Mouse (Mus musculus) spleen, postnatal 36 days (tissue): ENCODE data around the gene Lekr1.
"Not testable (repeated sequence)": the region's sequence is repeated elsewhere in the genome, so short reads cannot be mapped to it uniquely, and the experiment has no call there.

ENCODE experiments used
- DNase-seq, 2 experiments: peaks; one replicate each; pipeline ENCODE4 v3.0.0; 2022; ENCODE audit warnings: low spot score in 2 of 2, mixed read lengths in 1 of 2

The Lekr1 gene

DNA sequence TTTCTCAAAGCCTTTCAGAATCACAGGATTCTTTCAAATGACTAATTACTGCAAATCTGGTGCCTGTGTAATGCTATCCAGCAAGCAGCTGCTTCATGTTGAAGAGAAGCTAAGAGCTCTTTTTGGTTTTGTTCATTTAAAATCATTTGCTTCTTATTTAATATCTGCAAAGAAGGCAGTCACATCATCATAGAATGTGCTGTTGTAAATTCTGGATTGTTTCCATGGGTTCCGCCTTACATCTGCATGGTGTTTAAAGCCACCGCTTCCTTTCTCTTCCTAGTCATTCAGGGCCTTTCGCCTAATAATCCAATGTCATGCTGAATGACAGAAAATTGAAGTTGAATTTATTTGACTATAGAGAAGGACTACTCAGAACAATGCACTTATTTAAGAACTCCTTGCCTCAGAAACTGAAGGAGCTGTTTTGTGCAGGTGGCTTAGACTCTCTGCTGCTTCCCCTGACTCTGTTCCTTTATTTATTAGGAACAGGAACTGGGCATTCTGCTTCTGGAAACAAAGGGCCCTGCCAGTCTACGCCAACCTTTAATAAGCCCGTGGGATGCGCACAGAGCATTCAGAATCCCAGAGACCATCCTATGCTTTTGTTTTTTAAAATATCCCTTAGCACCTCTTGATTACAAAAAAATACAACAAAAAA is 101.3 kb downstream of the Lekr1 start:
- no peak for DNase-seq

DNA sequence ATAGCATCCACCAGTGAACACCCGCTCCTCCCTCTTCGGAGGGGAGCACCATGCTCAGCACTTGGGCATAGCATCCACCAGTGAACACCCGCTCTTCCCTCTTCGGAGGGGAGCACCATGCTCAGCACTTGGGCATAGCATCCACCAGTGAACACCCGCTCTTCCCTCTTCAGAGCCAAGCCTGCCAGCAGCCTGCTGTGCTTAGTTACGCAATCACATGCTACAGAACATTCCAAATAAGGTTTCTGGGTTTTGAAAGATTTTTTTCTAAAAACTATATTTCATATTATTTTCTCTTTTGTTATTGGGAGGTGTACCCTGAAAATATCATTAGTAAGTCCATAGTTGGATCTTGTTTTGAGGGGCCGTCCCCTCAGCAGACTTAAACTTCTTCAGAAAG is 103.6 kb downstream of the Lekr1 start:
- not testable (repeated sequence) for DNase-seq

DNA sequence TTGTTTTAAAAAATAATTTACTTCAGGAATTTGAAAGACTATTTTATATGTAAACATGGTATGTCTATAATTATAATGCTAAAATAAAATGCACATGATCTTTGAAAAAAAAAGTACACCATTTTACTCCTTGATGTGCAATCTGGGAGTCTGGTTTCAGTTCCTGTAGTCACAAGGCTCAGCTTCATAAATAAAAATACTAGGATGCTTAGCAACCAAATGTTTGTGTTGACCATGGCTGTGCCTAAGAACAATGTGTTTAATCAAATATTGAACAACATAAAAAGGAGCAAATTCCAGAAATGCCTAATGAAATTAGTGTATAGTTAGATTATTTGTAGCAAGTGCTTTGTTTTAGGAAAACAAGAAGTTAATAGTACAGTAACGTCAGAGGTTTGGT is 107.9 kb downstream of the Lekr1 start:
- DNase-seq = no peak

DNA sequence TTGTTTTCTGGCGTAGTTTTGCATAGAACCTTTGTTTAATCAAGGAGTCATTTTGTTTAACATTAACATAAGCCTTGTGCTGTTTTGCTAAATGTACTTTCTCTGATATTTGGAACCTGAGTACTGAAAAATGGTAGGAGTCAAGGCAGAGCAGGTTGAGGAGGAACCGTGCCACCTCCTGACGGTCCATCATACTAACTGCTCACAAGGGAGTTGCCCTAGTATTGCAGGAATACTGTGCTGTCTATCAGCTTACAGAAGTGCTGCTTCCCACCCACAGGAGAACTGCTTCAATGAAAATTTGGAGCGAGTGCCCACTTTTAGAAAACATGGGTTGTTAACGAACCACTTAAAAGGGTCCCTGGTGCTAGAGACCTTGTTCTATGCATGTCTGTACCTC is 109.1 kb downstream of the Lekr1 start:
- DNase-seq = no peak

DNA sequence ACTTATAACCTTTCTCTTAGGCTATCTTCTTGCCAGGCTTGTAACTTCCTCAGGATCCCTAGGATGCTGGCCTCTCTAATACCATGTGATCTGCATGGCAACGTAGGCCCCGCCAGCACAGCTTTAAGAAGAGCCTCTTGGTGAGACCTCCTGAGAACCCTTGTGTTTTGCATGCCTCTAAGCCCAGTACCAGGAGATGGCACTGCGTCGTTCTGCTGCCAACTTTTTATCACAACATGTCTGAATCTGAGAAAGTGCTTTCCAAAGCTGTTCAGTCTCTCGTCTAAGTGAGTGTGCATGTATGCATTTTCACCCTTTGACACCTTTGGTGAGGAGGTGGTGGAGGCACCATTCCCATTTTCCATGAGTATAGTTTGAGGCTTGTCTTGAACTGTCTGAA is 116.2 kb downstream of the Lekr1 start:
- DNase-seq = no peak

DNA sequence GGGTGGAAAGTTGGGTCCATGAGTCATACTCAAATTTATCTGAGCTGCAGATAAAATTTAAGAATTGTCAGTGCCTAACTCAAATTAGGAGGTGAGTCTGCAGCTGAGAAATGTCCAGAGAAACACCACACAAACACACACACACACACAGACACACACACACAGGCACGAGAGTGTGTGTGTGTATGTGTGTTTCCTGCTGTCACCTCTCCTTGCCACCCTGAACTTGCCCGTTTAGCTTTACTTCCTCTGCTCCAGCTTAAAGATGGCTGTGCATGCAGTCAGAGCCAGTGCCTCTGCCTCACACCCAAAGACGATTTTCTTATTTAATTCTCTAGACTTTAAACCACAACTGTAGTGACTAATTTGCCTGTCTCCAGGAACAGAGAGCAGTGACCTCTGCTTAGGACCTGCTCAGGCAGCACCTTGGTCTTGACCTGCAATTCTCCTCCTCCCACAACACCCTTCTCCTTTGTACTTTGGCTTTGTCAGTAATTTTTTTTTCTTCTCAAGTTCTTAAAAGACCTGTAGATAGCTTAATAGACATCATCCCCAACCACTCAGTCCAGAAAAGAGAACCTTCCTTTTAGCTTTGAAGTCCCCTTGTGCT is 124.2 kb downstream of the Lekr1 start:
- no peak for DNase-seq

DNA sequence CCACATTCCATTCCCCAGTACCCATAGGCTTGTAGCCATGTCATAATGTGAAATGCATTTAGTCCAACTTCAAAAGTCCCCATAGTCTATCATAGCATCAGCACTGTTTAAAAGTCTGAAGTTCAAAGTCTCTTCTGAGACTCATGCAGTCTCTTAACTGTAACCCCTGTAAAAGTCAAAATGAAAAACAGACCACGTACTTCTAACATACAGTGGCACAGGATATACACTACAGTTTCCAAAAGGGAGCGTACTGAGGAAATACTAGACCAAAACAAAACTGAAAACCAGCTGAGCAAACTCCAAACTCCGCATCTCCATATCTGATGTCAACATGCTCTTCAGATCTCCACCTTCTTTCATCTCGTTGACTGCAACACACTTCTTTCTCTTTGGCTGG is 127.5 kb downstream of the Lekr1 start:
- no peak for DNase-seq

DNA sequence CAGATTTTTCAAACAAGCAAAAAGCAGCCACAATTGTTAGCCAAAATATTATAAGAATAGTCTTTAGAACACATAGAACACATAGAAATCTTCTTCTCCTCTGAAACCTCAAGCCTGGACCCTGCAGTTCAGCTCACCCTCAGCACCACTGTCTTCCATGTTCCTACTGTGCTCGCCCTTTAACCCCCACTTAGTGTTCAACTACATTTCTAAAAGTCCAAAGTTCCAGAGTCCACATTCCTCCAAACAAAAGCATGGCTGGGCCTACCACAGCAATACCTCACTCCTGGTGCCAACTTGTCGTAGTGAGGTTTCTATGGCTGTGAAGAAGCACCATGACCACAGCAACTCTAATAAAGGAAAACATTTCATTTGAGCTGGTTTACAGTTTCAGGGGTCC is 128.7 kb downstream of the Lekr1 start:
- no peak for DNase-seq

DNA sequence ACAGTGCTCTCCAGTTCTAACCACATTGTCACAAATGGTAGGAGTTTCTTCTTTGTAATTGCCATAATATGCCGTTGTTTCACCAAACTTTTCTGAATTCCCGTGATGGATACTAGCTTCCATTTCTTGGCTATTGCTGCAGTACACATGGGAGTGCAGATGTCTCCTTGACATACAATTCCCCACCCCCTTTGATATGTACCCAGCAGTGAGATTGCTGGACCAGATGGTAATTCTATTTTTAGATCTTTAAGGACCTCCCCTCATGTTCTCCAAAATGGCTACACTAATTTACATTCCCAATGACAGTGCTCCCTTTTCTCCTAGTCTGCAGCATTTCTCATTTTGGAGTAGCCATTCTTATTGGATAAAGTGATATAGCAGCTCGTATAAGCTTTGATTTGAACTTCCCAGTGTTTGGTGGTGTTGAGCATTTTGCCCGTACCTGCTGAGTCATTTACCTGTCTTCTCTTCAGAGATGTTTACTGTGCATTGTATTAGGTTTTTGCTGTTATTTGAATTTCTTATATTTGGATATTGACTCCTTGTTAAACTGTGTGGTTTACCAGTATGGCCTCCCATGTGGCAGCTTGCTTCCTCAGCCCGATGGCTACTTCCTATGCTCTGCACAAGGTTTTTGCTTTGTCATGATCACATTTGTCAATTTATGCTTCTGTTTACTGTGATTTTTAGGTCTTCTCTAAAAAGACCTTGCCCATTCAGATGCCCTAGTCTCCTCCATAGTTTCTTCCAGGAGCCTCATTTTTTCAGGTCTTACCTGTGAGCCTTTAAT is 131.5 kb downstream of the Lekr1 start:
- no peak for DNase-seq

DNA sequence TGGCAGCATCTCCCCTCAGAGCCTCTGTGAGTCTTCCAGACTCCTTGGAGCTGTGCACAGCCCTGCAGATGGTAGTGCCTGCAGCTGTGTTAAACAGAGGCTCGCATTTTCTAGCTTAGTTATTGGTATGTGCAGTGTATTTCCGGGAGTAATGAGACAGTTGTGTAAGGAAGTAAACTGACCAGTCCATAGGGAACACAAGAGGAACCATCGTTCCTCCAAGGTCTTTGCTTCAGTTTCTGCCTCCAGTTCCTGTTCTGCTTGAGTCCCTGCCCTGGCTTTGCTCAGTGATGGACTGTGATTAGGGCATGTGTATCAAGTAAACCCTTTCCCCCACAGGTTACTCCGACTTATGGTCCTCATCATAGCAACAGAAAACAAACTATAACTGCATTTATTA is 134.9 kb downstream of the Lekr1 start:
- DNase-seq = no peak

DNA sequence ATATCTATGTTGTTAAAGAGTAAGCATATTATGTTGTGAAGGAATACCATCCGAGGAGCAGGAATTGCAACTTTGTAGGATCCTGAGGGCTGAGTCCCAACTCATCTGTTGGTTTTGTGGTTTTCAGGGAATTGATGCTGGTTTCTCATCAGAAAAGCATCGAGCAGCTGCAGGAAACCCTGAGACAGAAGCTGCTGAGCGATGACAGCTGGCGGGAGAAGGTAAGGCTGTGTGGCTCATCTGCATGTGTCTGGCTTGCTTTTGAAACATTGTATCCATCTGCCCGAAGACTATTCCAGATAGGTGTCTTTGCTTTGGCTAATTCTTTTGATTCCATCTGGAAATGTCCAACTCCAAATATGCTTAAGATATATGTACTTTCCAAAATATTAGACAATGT is 136.2 kb downstream of the Lekr1 start:
- no peak for DNase-seq

DNA sequence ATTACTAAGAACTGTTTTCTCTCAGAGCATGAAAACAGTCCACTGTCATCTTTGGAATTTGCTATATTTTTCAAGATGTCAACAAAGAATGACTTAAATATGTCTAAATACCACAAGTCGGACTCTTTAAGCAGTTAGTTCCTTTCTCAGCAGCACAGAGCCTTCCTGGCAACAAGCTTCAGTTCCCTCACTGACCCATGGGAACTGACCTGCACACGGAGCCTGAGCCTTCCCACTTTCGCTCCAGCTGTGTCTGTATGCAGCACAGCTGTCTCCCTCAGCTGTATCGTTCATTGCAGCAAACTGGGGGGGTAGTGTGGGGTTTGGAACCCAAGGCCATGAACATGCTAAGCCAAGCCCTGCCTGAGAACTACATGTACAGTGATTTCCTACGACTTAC is 136.8 kb downstream of the Lekr1 start:
- no peak for DNase-seq

DNA sequence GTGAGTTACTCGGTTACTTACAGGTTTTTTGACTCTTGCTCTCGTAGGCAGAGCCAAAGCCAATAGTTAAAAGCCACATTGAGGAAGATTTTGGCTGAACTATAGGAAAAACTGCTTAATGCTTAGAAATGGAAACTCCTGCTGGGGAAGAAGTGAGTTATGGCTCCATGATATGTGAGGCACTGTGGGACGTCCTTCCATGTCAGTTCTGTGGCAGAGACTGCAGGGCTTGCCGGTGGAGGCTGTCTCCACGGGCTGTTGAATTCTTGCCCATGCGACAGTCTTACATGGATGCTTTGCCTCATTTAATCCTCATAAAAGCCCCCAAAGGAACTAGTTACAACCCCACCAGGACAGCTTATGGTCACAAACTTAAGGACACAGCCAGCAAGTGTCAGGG is 148.9 kb downstream of the Lekr1 start:
- DNase-seq = no peak

DNA sequence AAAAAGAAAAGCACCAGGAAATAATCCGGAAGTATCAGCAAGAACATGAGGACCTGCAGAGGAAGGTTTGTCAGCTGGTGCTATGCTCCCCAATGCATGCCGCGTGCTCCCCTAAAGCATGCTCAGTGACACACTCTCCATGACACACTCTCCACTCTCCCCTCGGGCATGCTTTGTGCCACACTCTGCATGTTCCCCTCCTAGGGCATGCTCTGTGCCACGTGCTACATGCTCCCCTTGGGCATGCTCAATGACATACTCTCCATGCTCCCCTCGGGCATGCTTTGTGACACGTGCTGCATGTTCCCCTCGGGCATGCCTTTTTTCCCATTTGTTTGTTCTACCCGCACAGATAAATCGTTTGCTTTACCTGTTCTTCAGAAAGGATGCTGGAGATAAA is 150.0 kb downstream of the Lekr1 start:
- DNase-seq = no peak

DNA sequence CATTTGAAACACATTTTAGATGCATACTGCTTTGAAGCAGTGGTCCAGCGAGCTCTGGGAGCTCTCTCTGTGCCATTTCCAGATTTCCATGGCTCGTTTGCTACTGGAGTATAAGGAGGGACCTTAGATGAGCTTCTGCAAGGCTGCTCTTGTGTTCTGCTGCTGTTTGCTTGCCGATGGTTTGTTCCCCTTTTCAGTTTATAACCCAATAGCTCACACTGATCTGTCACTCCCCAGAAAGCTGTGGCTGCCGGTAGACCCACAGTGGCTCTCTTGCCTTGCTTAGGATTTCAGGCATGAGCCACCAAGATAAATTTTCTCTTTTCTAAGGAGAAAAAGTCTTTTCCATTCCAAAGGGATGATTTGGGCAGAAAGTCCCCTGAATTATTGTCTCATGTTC is 152.6 kb downstream of the Lekr1 start:
- DNase-seq = no peak

DNA sequence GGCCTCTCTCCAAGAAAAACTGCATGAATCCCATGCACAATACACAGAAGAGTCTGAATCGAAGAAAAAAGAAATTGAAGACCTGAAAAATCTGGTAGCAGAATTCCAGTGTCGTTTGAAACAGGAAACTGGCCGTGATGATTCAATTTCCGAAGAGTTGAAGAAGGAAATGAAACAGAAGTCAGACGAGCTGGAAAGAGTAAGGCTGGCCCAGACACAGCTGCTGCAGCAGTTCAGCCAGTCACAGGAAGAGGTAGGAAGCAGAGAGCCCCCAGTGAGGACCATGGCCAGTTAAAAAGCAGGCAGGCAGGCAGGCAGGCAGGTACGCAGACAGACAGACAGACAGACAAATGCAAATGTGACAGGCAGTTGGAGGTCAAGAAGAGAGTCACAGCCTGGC is 153.8 kb downstream of the Lekr1 start:
- no peak for DNase-seq

DNA sequence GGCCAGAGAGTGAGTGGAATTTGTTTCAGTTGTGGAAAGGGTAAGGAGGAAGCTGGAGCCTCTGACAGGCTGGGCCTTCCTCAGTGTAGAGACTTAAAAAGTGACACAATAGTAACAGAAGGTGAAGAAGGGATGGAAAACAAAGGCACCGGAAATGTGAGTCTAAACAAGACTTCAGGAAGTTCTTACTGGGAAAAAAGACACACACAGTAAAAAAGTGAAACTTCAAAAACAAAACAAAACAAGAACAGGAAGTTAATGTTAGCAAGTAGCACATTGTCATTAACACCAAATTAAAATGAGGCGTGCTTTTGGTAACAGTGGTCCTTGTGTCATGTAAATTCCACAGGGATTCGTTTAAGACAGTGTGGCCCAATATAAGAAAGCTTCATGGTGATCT is 158.9 kb downstream of the Lekr1 start:
- DNase-seq = no peak

DNA sequence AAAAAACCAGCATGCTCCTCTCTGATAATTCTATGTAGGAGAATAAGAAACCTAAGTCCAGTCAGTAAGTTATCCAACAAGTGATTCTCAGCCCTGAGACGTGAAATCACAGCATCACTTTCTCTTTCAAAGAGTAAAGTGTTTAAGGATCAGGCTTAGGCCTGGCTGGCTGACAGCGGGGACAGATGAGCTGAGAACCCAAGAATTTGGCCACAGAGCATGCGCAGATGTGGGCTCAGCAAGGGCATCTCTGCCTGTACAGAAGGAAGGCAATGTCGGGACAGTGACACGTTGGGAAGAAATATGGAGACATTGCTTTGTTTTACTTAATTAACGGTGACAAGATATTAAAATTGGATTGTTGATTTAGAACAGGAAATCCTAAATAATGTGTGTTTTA is 160.7 kb downstream of the Lekr1 start:
- DNase-seq = no peak

DNA sequence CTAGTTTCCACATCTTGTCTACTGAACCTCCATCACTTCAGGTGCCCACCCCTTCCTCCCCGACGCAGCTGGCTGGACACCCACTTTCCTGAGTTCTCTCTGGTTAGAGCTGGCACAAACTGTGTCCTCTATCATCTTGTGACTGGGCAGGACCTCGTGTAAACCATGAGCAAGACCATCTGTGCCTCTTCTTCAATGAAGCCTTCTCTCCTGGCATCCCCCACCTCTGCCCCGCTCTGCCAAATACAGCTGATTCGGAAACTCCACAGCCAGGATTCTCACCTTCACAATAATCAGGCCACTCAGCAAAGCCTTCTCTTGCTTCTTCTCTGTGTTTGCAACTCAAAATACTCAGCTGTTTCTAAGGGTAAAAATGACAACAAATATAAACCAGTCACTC is 161.4 kb downstream of the Lekr1 start:
- DNase-seq = no peak

DNA sequence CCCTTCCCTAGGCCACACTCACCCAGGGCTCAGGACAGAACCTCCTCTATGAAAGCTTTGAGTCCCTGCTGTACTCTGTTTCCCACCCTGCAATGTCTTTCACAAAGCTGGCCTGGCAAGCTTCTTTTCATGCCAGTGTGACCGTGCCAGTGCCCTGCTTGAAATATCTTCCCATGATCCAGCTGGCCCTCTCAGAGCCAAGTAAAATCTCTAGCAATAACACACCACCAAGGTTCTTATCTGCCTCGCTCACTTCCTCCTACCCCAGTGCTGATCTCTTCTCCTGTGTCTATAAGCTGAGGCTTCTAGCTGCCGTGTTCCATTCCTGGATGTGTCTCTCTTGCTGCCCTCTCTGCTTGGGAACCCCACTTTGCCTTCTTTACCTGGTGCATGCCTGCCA is 162.0 kb downstream of the Lekr1 start:
- no peak for DNase-seq

DNA sequence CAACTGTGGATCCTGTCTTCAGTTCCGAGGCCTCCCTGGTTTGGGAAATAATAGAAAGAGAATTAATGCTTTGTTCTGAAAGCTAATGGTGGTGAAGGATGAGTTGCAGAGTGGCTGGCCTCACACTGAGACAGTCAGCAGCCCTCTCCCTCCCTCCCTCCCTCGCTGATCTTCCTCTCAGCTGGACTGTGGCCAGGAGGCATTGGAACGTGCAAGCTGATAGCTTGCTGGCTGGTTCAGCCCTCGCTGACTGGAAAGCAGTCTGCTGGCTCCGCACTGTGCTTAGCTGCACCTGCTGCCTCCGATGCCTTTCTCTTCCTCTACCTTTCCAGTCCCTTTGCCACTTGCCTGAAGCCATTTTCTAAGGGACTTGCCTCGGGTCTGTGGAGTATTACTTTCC is 163.2 kb downstream of the Lekr1 start:
- DNase-seq = no peak

DNA sequence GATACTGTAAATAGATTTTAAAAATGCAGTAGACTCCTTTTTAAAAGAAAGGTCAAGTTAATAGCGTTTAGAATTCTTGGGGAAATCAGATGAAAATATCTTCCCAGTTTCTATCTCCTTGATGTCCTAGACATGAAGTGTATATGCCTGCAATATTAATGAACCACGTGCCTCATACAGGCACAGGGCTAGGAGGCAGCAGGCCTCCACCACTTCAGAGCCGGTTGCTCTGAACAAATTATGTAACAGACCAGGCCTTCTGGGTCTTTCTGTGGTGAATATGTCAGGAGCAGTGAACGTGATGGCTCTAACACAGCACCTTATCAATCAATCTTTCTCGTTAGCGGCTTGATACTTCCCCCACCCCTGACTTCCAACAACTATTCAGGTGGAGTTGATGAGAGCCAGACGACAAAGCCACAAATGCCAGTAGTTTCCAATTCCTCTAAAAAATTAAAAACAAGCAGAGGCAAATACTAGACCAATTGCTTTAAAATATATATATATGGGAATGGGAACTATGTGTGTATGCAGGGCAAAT is 164.0 kb downstream of the Lekr1 start:
- DNase-seq = no peak

DNA sequence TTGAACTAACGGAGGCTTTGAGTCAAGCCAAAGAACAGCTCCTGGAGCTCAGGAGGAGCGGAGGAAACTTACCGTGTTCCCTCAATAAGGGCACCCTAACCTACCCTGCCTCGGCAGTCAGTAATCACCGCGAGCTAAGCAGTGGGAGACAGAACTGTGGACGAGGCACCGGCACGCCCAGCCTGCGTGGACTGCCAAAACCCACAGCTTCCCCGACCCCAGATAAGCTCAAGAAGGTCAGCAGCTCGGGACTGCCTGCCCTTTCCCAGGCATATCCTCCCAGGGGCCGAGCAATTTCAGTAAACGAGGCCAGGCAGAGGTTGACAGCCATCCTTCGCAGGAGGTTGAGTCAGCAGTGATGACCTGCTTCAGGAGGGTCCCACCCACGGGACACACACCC is 164.8 kb downstream of the Lekr1 start:
- DNase-seq = no peak
